Mouse (Mus musculus) midbrain, embryonic 15.5 days (tissue): ENCODE measurements at regions not wholly inside any gene's neighbourhood (a gene's known extent, or its start where the extent isn't known, plus 50 kb on each side); places are given as distances from the start of the nearest gene placed in this dataset.
"Not testable (repeated sequence)": the region's sequence is repeated elsewhere in the genome, so short reads cannot be mapped to it uniquely, and the experiment has no call there.

Experiments used
- ATAC-seq: fragments of 200-750 bp; cut with Nextera tagmentation; replicated peaks from 2 replicates; pipeline ENCODE4 v1.8.0; 2017; ENCODE audit warnings: moderate TSS enrichment
- H3K27ac ChIP-seq: fragments of 300-500 bp; sonication (generic); 2 replicates; pipeline ENCODE4 v1.5.1; 2015; ENCODE audit warnings: mild to moderate bottlenecking, inconsistent platforms
- H3K27me3 ChIP-seq: fragments of 300-500 bp; sonication (generic); replicated peaks from 2 replicates; pipeline ENCODE4 v1.6.1; 2015; ENCODE audit warnings: inconsistent platforms
- H3K36me3 ChIP-seq: fragments of 300-500 bp; sonication (generic); replicated peaks from 2 replicates; pipeline ENCODE4 v1.6.1; 2015; ENCODE audit warnings: inconsistent platforms
- H3K4me1 ChIP-seq: fragments of 300-500 bp; sonication (generic); 2 replicates; pipeline ENCODE4 v1.6.1; 2015; ENCODE audit warnings: inconsistent platforms
- H3K4me2 ChIP-seq: fragments of 300-500 bp; sonication (generic); 2 replicates; pipeline ENCODE4 v1.6.1; 2015; ENCODE audit warnings: inconsistent platforms, mild to moderate bottlenecking, moderate library complexity
- H3K4me3 ChIP-seq: fragments of 300-500 bp; sonication (generic); 2 replicates; pipeline ENCODE4 v1.5.1; 2015; ENCODE audit warnings: mild to moderate bottlenecking, inconsistent platforms
- H3K9ac ChIP-seq: fragments of 300-500 bp; sonication (generic); 2 replicates; pipeline ENCODE4 v1.6.1; 2015; ENCODE audit warnings: mild to moderate bottlenecking, inconsistent platforms
- H3K9me3 ChIP-seq: fragments of 300-500 bp; sonication (generic); 2 replicates; pipeline ENCODE4 v1.6.1; 2016; ENCODE audit warnings: inconsistent platforms
- WGBS: fragments of 180-500 bp; shearing (Covaris S2); methylation state at CpG from one replicate; pipeline ENCODE4 v1.1.7; 2015; ENCODE audit warnings: mixed read lengths; 5-methylcytosine and 5-hydroxymethylcytosine counted together

GRCm38 (mm10) chr4:51658286-51658685 lies 441.8 kb downstream of the Cylc2 start:
- H3K36me3 ChIP-seq = no peaks in the 10 kb centered on the region
- no peak overlapping the region for H3K9ac ChIP-seq
- ATAC-seq = no peak
- no peak overlapping the region for H3K4me3 ChIP-seq
- H3K27me3 ChIP-seq = no peaks in the 10 kb centered on the region
- no peaks in the 10 kb centered on the region for H3K4me1 ChIP-seq
- no peaks in the 10 kb centered on the region for H3K9me3 ChIP-seq
- H3K4me2 ChIP-seq = no peak overlapping the region
- no peak overlapping the region for H3K27ac ChIP-seq

- Histone ChIP-seq H3K9me3 (no peaks in the 10 kb centered on the region), H3K4me2 (no peak overlapping the region), H3K4me3 (no peak overlapping the region), H3K4me1 (no peaks in the 10 kb centered on the region), H3K36me3 (no peaks in the 10 kb centered on the region), H3K27me3 (no peaks in the 10 kb centered on the region), H3K27ac (no peak overlapping the region), H3K9ac (no peak overlapping the region)
- WGBS = 77% methylated on average over 2 of the region's 2 CpGs
- no peak for ATAC-seq
Measured at GRCm38 (mm10) chr4:51671516-51671915, 455.0 kb downstream of the Cylc2 start.

GRCm38 (mm10) chr4:51674406-51674805 lies 457.9 kb downstream of the Cylc2 start:
- Histone ChIP-seq H3K9me3 (no peaks in the 10 kb centered on the region), H3K4me1 (no peaks in the 10 kb centered on the region), H3K27me3 (no peaks in the 10 kb centered on the region), H3K9ac (no peak overlapping the region), H3K36me3 (no peaks in the 10 kb centered on the region), H3K4me3 (no peak overlapping the region), H3K27ac (no peak overlapping the region), H3K4me2 (no peak overlapping the region)
- no peak for ATAC-seq
- WGBS = 94% methylated on average over 1 of the region's 1 CpGs

GRCm38 (mm10) chr4:51679097-51679496 lies 462.6 kb downstream of the Cylc2 start:
- Histone ChIP-seq H3K27me3 (no peaks in the 10 kb centered on the region), H3K36me3 (no peaks in the 10 kb centered on the region), H3K4me2 (no peak overlapping the region), H3K4me1 (no peaks in the 10 kb centered on the region), H3K9ac (no peak overlapping the region), H3K27ac (no peak overlapping the region), H3K4me3 (no peak overlapping the region), H3K9me3 (no peaks in the 10 kb centered on the region)
- no peak for ATAC-seq
- 57% methylated on average over 2 of the region's 2 CpGs for WGBS

GRCm38 (mm10) chr4:51683345-51683744 lies 466.9 kb downstream of the Cylc2 start:
- not testable (repeated sequence) for H3K4me3 ChIP-seq, H3K9ac ChIP-seq, H3K36me3 ChIP-seq, H3K4me2 ChIP-seq, H3K4me1 ChIP-seq, H3K27me3 ChIP-seq, H3K27ac ChIP-seq, H3K9me3 ChIP-seq, ATAC-seq

- H3K27ac ChIP-seq = no peak overlapping the region
- ATAC-seq = no peak
- H3K4me3 ChIP-seq = no peak overlapping the region
- no peak overlapping the region for H3K9ac ChIP-seq
- no peaks in the 10 kb centered on the region for H3K27me3 ChIP-seq
- H3K4me2 ChIP-seq = no peak overlapping the region
- H3K4me1 ChIP-seq = no peaks in the 10 kb centered on the region
- H3K9me3 ChIP-seq = no peaks in the 10 kb centered on the region
- whole genome bisulfite sequencing = 79% methylated on average over 3 of the region's 3 CpGs
- no peaks in the 10 kb centered on the region for H3K36me3 ChIP-seq
Measured at GRCm38 (mm10) chr4:51686651-51687050, 470.2 kb downstream of the Cylc2 start.
